Mouse (Mus musculus) left cerebral cortex, adult 6 months (tissue): Measurements from ENCODE around the gene 1700025F22Rik. TPM values are rescaled to one million over a fixed set of nuclear protein-coding genes. Genes with fewer than 3 reads are reported as not detected.

Experiments used
- long read RNA-seq, 2 experiments: library from polyadenylated mRNA; unstranded; transcript quantifications; one replicate each; pipeline ENCODE4 v2.0.0; 2019 to 2020
- polyA plus RNA-seq: library from polyadenylated mRNA; unstranded; fragments of <200 nt; fragmentation: Nextera tagmentation; gene quantifications from 2 replicates; pipeline ENCODE4 v1.2.3, GENCODE M21; 2021

The 1700025F22Rik gene
- not detected in 2 replicates for polyA plus RNA-seq
- long read RNA-seq, experiment 1, result 0 reads
- long read RNA-seq, experiment 2, result 0 reads

GRCm38 (mm10) chr19:11165172-11165571 lies at the start of gene 1700025F22Rik:
1700025F22Rik (minus strand) TSS chr19:11165320.

GRCm38 (mm10) chr19:11196546-11196945 lies 31.4 kb upstream of the 1700025F22Rik start, which contains the start of gene Ms4a13:
Ms4a13 (minus strand) TSS chr19:11196737.

GRCm38 (mm10) chr19:11130776-11131175 lies 34.3 kb downstream of the 1700025F22Rik start, which contains the start of gene 1700017D01Rik:
1700017D01Rik (minus strand) TSS chr19:11130876.

Other genes with a start within 250 kb of the 1700025F22Rik start
- gene Zp1, start 244.7 kb downstream of the 1700025F22Rik start, polyA plus RNA-seq, result not detected in 2 replicates
- 0.05 TPM in 1 of 2 replicates, not detected in the other for gene Ptgdr2, start 228.2 kb downstream of the 1700025F22Rik start, polyA plus RNA-seq
- 4.8 and 6.0 TPM in 2 replicates for gene Ccdc86, start 216.1 kb downstream of the 1700025F22Rik start, polyA plus RNA-seq
- not detected in 2 replicates for gene Ms4a10, start 190.7 kb downstream of the 1700025F22Rik start, polyA plus RNA-seq
- not detected in 2 replicates for gene Ms4a15, start 172.1 kb downstream of the 1700025F22Rik start, polyA plus RNA-seq
- not detected in 2 replicates for gene Ms4a18, start 147.3 kb downstream of the 1700025F22Rik start, polyA plus RNA-seq
- gene Ms4a8a, start 84.2 kb downstream of the 1700025F22Rik start, polyA plus RNA-seq, result not detected in 2 replicates
- not detected in 2 replicates for gene 1700017D01Rik, start 34.4 kb downstream of the 1700025F22Rik start, polyA plus RNA-seq
- gene Ms4a13, start 31.4 kb upstream of the 1700025F22Rik start, polyA plus RNA-seq, result not detected in 2 replicates
- not detected in 2 replicates for gene Ms4a12, start 67.1 kb upstream of the 1700025F22Rik start, polyA plus RNA-seq
- gene Ms4a1, start 100.9 kb upstream of the 1700025F22Rik start, polyA plus RNA-seq, result not detected in 2 replicates
- gene Ms4a5, start 118.6 kb upstream of the 1700025F22Rik start, polyA plus RNA-seq, result not detected in 2 replicates
- not detected in 2 replicates for gene Ms4a14, start 149.1 kb upstream of the 1700025F22Rik start, polyA plus RNA-seq
- 1.0 and 1.7 TPM in 2 replicates for gene Ms4a7, start 170.8 kb upstream of the 1700025F22Rik start, polyA plus RNA-seq
- gene Ms4a4a, start 210.2 kb upstream of the 1700025F22Rik start, polyA plus RNA-seq, result 0.26 and 0.46 TPM in 2 replicates
- 0.06 TPM in 1 of 2 replicates, not detected in the other for gene Ms4a4c, start 239.4 kb upstream of the 1700025F22Rik start, polyA plus RNA-seq